Mouse (Mus musculus) intestine, embryonic 16.5 days (tissue): ENCODE measurements around the gene Pcsk4. TPM values are rescaled to one million over a fixed set of nuclear protein-coding genes. Genes with fewer than 3 reads are reported as not detected.

Source experiments
- ATAC-seq: fragments of 200-750 bp; cut with Nextera tagmentation; 2 replicates; pipeline ENCODE4 v1.8.0; 2017; ENCODE audit warnings: moderate TSS enrichment, moderate library complexity
- H3K27ac ChIP-seq: fragments of 300-500 bp; sonication (generic); 2 replicates; pipeline ENCODE4 v1.5.1; 2014; ENCODE audit warnings: mild to moderate bottlenecking, low read length
- H3K27me3 ChIP-seq: fragments of 300-500 bp; sonication (generic); replicated peaks from 2 replicates; pipeline ENCODE4 v1.6.1; 2014; ENCODE audit warnings: low read length, control low read depth, mixed read lengths; ENCODE audit not compliant: control insufficient read depth, insufficient read depth
- H3K36me3 ChIP-seq: fragments of 300-500 bp; sonication (generic); 2 replicates; pipeline ENCODE4 v1.6.1; 2014; ENCODE audit warnings: low read length, control low read depth; ENCODE audit not compliant: control insufficient read depth, insufficient read depth
- H3K4me1 ChIP-seq: fragments of 300-500 bp; sonication (generic); 2 replicates; pipeline ENCODE4 v1.6.1; 2014; ENCODE audit warnings: low read length, control low read depth, mixed read lengths; ENCODE audit not compliant: control insufficient read depth, insufficient read depth
- H3K4me2 ChIP-seq: fragments of 300-500 bp; sonication (generic); 2 replicates; pipeline ENCODE4 v1.6.1; 2014; ENCODE audit warnings: low read depth, low read length, control low read depth
- H3K4me3 ChIP-seq: fragments of 300-500 bp; sonication (generic); 2 replicates; pipeline ENCODE4 v1.5.1; 2014; ENCODE audit warnings: mild to moderate bottlenecking, low read length
- H3K9ac ChIP-seq: fragments of 300-500 bp; sonication (generic); 2 replicates; pipeline ENCODE4 v1.6.1; 2014; ENCODE audit warnings: low read depth, low read length
- H3K9me3 ChIP-seq: fragments of 300-500 bp; sonication (generic); 2 replicates; pipeline ENCODE4 v1.6.1; 2016; ENCODE audit warnings: low read length, control low read depth; ENCODE audit not compliant: control insufficient read depth
- WGBS: fragments of 180-500 bp; shearing (Covaris S2); extraction: QIAGEN DNeasy Blood & Tissue Kit; methylation state at CpG from one replicate; pipeline ENCODE4 v1.1.7; 2014; 5-methylcytosine and 5-hydroxymethylcytosine counted together
- polyA plus RNA-seq: library from polyadenylated mRNA; unstranded; fragments of >200 nt; fragmentation: Nextera tagmentation; extraction: Ambion mirVana; gene quantifications from 2 replicates; pipeline ENCODE4 v1.2.1, GENCODE M21; 2015

Gene Pcsk4
- polyA plus RNA-seq, 1 experiment from 2014 or later, result 10.8 TPM

- H3K36me3 ChIP-seq, result no peaks in the 10 kb centered on the region
- peak overlapping the region; percentile 71 for H3K4me2 ChIP-seq
- peak overlapping the region; percentile 82; the same call in 1 of the 2 replicates for H3K27ac ChIP-seq
- H3K4me3 ChIP-seq, result peak overlapping the region; percentile 42
- peak overlapping the region; percentile 48; the same call in 1 of the 2 replicates for H3K9ac ChIP-seq
- peaks cover 32% of the 10 kb centered on the region for H3K27me3 ChIP-seq
- H3K9me3 ChIP-seq, result no peaks in the 10 kb centered on the region
- H3K4me1 ChIP-seq, result peaks cover 52% of the 10 kb centered on the region
- ATAC-seq, result peak; percentile 43
- under 1% methylated on average over 29 of the region's 33 CpGs for WGBS
Observed at GRCm38 (mm10) chr10:80342749-80343424, 13.6 kb upstream of the Pcsk4 start.

DNA sequence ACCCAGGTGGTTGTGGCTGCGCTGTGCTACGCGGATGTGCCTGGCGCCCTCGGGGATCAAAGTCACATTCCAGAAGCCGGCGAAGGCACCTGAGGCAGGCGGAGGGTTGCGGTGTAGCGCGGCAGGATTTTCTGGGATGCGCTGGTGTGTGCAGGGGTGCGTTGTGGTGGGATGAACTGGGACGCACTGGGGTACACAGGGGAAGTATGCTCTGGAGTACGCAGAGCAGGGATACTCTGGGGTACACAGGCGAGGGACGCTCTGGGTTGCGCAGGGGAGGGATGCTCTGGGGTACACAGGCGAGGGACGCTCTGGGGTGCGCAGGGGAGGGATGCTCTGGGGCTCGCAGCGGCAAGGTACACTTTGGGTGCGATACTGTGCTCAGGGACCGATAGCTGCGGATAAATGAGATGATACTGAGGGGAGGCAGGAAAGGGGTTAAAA is 13.0 kb upstream of the Pcsk4 start:
- Histone ChIP-seq H3K27me3 (peaks cover 32% of the 10 kb centered on the region), H3K4me3 (peak overlapping the region; percentile 42), H3K36me3 (no peaks in the 10 kb centered on the region), H3K9ac (peak overlapping the region; percentile 52; the same call in 1 of the 2 replicates), H3K4me1 (peaks cover 46% of the 10 kb centered on the region), H3K27ac (no peak overlapping the region), H3K4me2 (peak overlapping the region; percentile 71), H3K9me3 (no peaks in the 10 kb centered on the region)
- 3% methylated on average over 26 of the region's 26 CpGs for WGBS
- ATAC-seq, result peak; percentile 2; the same call in 1 of the 2 replicates

- 7% methylated on average over 47 of the region's 47 CpGs for WGBS
- peak overlapping the region; percentile 52 for H3K9ac ChIP-seq
- peak overlapping the region; percentile 71 for H3K4me2 ChIP-seq
- peak overlapping the region; percentile 42 for H3K4me3 ChIP-seq
- no peak overlapping the region for H3K27ac ChIP-seq
- no peaks in the 10 kb centered on the region for H3K36me3 ChIP-seq
- no peak for ATAC-seq
- H3K9me3 ChIP-seq, result no peaks in the 10 kb centered on the region
- peaks cover 45% of the 10 kb centered on the region for H3K4me1 ChIP-seq
- peaks cover 32% of the 10 kb centered on the region for H3K27me3 ChIP-seq
Observed at GRCm38 (mm10) chr10:80341491-80342304, 12.4 kb upstream of the Pcsk4 start.

GRCm38 (mm10) chr10:80341026-80341425 is 11.7 kb upstream of the Pcsk4 start:
- H3K9ac ChIP-seq, result no peak overlapping the region
- H3K4me3 ChIP-seq, result no peak overlapping the region
- 27% methylated on average over 21 of the region's 21 CpGs for WGBS
- 0 out of 2 replicates have a peak overlapping the region, but pooled peaks have one; percentile 71 for H3K4me2 ChIP-seq
- no peaks in the 10 kb centered on the region for H3K9me3 ChIP-seq
- ATAC-seq, result no peak
- H3K36me3 ChIP-seq, result no peaks in the 10 kb centered on the region
- H3K4me1 ChIP-seq, result peaks cover 45% of the 10 kb centered on the region
- peaks cover 32% of the 10 kb centered on the region for H3K27me3 ChIP-seq
- no peak overlapping the region for H3K27ac ChIP-seq

- H3K27me3 ChIP-seq, result peaks cover 25% of the 10 kb centered on the region
- 19% methylated on average over 19 of the region's 19 CpGs for WGBS
Observed at GRCm38 (mm10) chr10:80339941-80340750, 10.8 kb upstream of the Pcsk4 start.

DNA sequence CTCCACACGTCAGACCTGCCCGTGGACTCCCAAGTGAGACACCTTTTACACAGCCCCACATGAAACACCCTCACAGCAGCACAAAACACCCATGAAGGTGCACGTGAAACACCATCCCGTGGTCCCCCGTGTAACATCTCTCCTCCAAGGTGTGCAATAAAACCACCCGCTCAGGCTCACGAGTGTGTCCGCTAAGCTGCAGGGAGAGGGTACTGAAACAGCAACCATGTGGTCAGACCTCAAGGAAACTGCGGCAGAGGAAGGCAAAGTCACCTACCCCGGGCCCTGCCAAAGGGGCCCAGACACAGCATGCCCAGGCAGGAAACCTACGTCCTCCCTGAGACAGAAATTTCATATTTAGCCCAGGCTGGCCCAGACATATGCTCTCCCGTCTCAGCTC is 7.0 kb upstream of the Pcsk4 start:
- H3K9ac ChIP-seq, result no peak overlapping the region
- no peak overlapping the region for H3K4me3 ChIP-seq
- 0 out of 2 replicates have a peak, but pooled peaks cover 6% of the 10 kb centered on the region for H3K4me1 ChIP-seq
- H3K27ac ChIP-seq, result no peak overlapping the region
- H3K9me3 ChIP-seq, result no peaks in the 10 kb centered on the region
- 0 out of 2 replicates have a peak, but pooled peaks cover 3% of the 10 kb centered on the region for H3K36me3 ChIP-seq
- no peak for ATAC-seq
- no peak overlapping the region for H3K4me2 ChIP-seq
- whole genome bisulfite sequencing, result 88% methylated on average over 12 of the region's 12 CpGs
- H3K27me3 ChIP-seq, result peaks cover 5% of the 10 kb centered on the region

More at GRCm38 (mm10) chr10:80339941-80340750, 10.8 kb upstream of the Pcsk4 start:
- H3K4me1 ChIP-seq, result peaks cover 38% of the 10 kb centered on the region
- H3K4me2 ChIP-seq, result no peak overlapping the region
- no peaks in the 10 kb centered on the region for H3K36me3 ChIP-seq
- no peak overlapping the region for H3K4me3 ChIP-seq
- H3K27ac ChIP-seq, result no peak overlapping the region
- no peak for ATAC-seq
- no peaks in the 10 kb centered on the region for H3K9me3 ChIP-seq
- peak overlapping the region; percentile 34; the same call in 1 of the 2 replicates for H3K9ac ChIP-seq

- 72% methylated on average over 5 of the region's 5 CpGs for WGBS
- peak overlapping the region; percentile 91 for H3K4me2 ChIP-seq
- no peak for ATAC-seq
- H3K9me3 ChIP-seq, result no peaks in the 10 kb centered on the region
- H3K4me3 ChIP-seq, result peak overlapping the region; percentile 15
- H3K4me1 ChIP-seq, result peaks cover 11% of the 10 kb centered on the region; the same call in 1 of the 2 replicates
- peak overlapping the region; percentile 56 for H3K9ac ChIP-seq
- H3K36me3 ChIP-seq, result 0 out of 2 replicates have a peak, but pooled peaks cover 3% of the 10 kb centered on the region
- H3K27ac ChIP-seq, result peak overlapping the region; percentile 88
- H3K27me3 ChIP-seq, result no peaks in the 10 kb centered on the region
Observed at GRCm38 (mm10) chr10:80332525-80332989, 3.3 kb upstream of the Pcsk4 start.

DNA sequence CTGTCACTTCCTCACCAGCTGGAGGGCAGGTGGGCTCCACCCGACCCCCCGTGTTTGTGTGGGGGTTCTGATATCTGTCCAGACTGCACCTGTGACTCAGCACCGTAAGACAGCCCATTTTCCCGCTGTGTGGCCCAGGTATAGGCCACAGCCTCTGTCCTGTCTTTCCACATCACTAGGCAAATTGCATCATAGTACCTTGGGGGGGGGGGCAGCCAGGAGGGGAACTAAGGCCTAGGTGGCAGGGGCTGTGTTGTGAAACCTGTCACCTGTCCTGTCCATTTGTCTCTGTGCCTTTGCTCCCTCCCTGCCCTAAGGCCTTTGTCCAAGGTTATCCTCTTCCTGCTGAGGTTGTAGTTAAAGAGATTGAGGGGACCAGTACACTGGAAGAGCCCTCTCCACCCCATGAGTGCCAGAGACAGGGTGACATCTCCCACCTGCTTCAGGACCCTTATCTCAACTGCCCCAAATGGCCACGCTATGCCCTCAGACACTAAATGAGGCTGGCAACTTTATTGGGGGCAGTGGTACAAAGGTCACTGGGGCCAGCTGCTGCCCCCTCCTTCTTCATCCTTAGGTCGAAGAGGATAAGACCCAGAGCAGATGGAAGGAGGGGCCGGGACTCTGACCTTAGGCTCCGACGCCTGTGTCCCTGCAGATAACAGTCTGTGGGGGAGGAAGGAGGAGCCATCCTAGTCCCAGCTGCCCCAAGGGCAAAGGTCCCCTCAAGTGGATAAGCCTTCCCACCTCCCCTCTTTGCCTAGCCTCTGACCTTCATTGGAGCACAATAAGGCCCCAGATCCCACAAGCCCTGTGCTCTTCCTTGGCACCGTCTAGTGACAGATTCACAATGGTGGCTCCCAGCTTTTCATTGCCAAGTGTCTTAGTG is 2.6 kb upstream of the Pcsk4 start:
- Histone ChIP-seq H3K27ac (peak overlapping the region; percentile 88), H3K4me2 (peak overlapping the region; percentile 91), H3K9me3 (no peaks in the 10 kb centered on the region), H3K4me1 (peaks cover 11% of the 10 kb centered on the region; the same call in 1 of the 2 replicates), H3K4me3 (peak overlapping the region; percentile 65), H3K27me3 (no peaks in the 10 kb centered on the region), H3K9ac (peak overlapping the region; percentile 74), H3K36me3 (0 out of 2 replicates have a peak, but pooled peaks cover 3% of the 10 kb centered on the region)
- peak; percentile 69 for ATAC-seq
- WGBS, result 46% methylated on average over 10 of the region's 10 CpGs
